Mouse (Mus musculus) liver, postnatal 0 days (tissue): Measurements from ENCODE around the gene Atl1.

Experiments
- CTCF ChIP-seq: sonication (generic); IDR thresholded peaks from 2 replicates; pipeline ENCODE4 v1.5.1; 2016; ENCODE audit warnings: antibody characterized with exemption, low read depth
- EP300 ChIP-seq: IDR thresholded peaks from 2 replicates; pipeline ENCODE4 v1.6.1; 2016; ENCODE audit warnings: antibody characterized with exemption, low read depth, mild to moderate bottlenecking

DNA sequence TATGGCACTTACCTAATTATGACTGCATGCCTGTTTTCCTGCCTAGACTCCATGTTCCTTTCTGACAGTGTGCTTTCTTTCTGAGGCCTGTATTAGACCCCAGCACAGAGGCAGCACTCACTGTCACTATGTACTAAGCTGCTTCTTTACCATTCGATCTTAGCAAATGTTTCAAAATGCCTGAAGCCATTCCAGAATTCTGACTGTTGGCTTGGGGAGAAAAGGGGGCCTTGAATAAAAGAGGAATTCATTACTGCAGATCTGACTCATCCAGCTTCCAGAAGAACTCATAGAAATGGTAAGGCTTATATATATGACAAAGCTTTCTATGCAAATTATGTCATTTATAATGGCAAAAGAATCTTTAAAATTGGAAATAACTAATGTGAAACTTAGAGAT lies 4.1 kb upstream of the Atl1 start:
- TF ChIP-seq CTCF: no peak
- TF ChIP-seq EP300: no peak
